In genomic region chr6:81438951-81439722, GRCm38 (mm10) we compare ENCODE assay signal across 27 mouse cellular contexts.
"Had no signal": no experiment of that assay in that cellular context is flagged by ENCODE, and none has a peak within 500 bp of the region (broad histone marks: within the 10 kb centered on the region; RNA-seq: fewer than 3 reads in every experiment).

No protein-coding gene starts in this region.

- H3K27me3 ChIP-seq: heart, embryonic 12.5 days; hindbrain, embryonic 12.5 days; intestine, embryonic 15.5 days; limb, embryonic 12.5 days; liver, embryonic 13.5 days; liver, embryonic 15.5 days had no signal

- H3K36me3 ChIP-seq: heart, embryonic 10.5 days; heart, embryonic 12.5 days; hindbrain, embryonic 10.5 days; hindbrain, embryonic 12.5 days; intestine, embryonic 15.5 days; limb, embryonic 10.5 days; limb, embryonic 12.5 days; liver, embryonic 13.5 days; liver, embryonic 15.5 days had no signal

- H3K9me3 ChIP-seq: heart, embryonic 10.5 days; heart, embryonic 12.5 days; hindbrain, embryonic 10.5 days; hindbrain, embryonic 12.5 days; intestine, embryonic 15.5 days; limb, embryonic 10.5 days; limb, embryonic 12.5 days; liver, embryonic 13.5 days; liver, embryonic 15.5 days had no signal

- H3K4me2 ChIP-seq: heart, embryonic 12.5 days; hindbrain, embryonic 12.5 days; hindbrain, embryonic 14.5 days; intestine, embryonic 15.5 days; limb, embryonic 12.5 days; liver, embryonic 11.5 days; liver, embryonic 13.5 days; liver, embryonic 15.5 days had no signal

- DNase-seq: gastrocnemius, postnatal 14 days; gastrocnemius, postnatal 36 days; heart, adult 18-20 months; heart, postnatal 10 days; heart, postnatal 4 days; kidney, adult 11 months; kidney, adult 2 months; kidney, adult 9 months; kidney, postnatal 10 days; kidney, postnatal 25 days; kidney, postnatal 4 days; liver; liver, embryonic 13.5 days had no signal

- H3K27ac ChIP-seq: heart, embryonic 10.5 days; hindbrain, embryonic 10.5 days; hindbrain, embryonic 12.5 days; hindbrain, embryonic 14.5 days; intestine, embryonic 15.5 days; layer of hippocampus, adult 2 months; left cerebral cortex, adult 2 months; limb, embryonic 10.5 days; limb, embryonic 12.5 days; liver, embryonic 13.5 days; liver, embryonic 15.5 days had no signal

- H3K9ac ChIP-seq: heart, embryonic 12.5 days; hindbrain, embryonic 12.5 days; hindbrain, embryonic 14.5 days; intestine, embryonic 15.5 days; limb, embryonic 12.5 days; liver, embryonic 13.5 days; liver, embryonic 15.5 days had no signal

- H3K4me1 ChIP-seq: heart, embryonic 10.5 days; heart, embryonic 12.5 days; hindbrain, embryonic 10.5 days; hindbrain, embryonic 12.5 days; intestine, embryonic 15.5 days; limb, embryonic 10.5 days; limb, embryonic 12.5 days; liver, embryonic 13.5 days; liver, embryonic 15.5 days had no signal

- H3K4me3 ChIP-seq: heart, embryonic 10.5 days; heart, embryonic 12.5 days; hindbrain, embryonic 10.5 days; hindbrain, embryonic 12.5 days; intestine, embryonic 15.5 days; layer of hippocampus, adult 2 months; left cerebral cortex, adult 2 months; limb, embryonic 10.5 days; limb, embryonic 12.5 days; liver, embryonic 13.5 days; liver, embryonic 15.5 days had no signal

- ATAC-seq: hindbrain, embryonic 16.5 days; inflammation-experienced regulatory T-cells, adult 6 months; intestine, embryonic 15.5 days had no signal
